Mouse (Mus musculus): ENCODE results near the gene Gpsm2.

GRCm38 (mm10) chr3:108702789-108703188, 19.3 kb downstream of the Gpsm2 start:
- no peak for TF ChIP-seq CTCF (IDR thresholded peaks at IDR 0.05; ENCODE audit: low read depth)
- no peak for TF ChIP-seq EP300 (IDR thresholded peaks at IDR 0.05; ENCODE audit: low read depth)

All from liver, embryonic 14.5 days (tissue).